Mouse (Mus musculus): Measurements from ENCODE around the gene Bace1.

DNA sequence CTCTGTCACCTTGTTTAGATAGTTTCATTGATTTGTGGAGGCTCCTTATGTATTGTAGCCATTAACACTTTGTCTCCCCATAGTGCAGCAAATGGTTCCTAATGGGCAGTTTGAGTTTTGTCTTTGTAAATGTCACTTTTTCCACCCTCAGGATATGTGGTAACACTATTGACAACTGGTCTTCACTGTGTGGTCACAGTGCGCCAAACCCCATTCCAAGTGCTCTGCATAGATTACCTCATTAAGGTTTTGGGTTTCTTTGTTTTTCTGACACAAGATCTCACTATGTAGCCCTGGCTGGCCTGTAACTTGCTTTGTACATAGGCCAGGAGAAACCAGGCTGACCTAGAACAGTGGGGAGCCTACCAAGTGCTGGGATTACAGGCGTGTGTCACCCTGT lies 5.5 kb upstream of the Bace1 start:
- TF ChIP-seq POLR2A (IDR thresholded peaks at IDR 0.05; ENCODE audit: low read depth, low read length), result no peak
- TF ChIP-seq CTCF (IDR thresholded peaks at IDR 0.05; ENCODE audit: extremely low read depth, insufficient read depth, insufficient read length, insufficient replicate concordance), result no peak
